Mouse (Mus musculus): ENCODE measurements around the gene Paqr9. TPM values are rescaled to one million over a fixed set of nuclear protein-coding genes. Genes with fewer than 3 reads are reported as not detected.

The Paqr9 gene
- total and polyA plus RNA-seq, 3 experiments, result not detected

GRCm38 (mm10) chr9:95572558-95572957, 13.1 kb downstream of the Paqr9 start:
- Histone ChIP-seq H3K4me3 (replicated peaks in 1 of 3; ENCODE audit: low read depth in 2 of 3, low read length in 2 of 3, poor library complexity in 1 of 3) (no peak overlapping the region), H3K4me1 (ENCODE audit: control insufficient read depth in 1 of 2, insufficient read depth in 2 of 2) (peaks cover 0 to 11% of the 10 kb centered on the region in 2 experiments; a peak in 2 of 4 replicates), H3K27me3 (replicated peaks) (no peaks in the 10 kb centered on the region), H3K27ac (ENCODE audit: insufficient read depth, low read depth) (no peak overlapping the region), H3K79me2 (replicated peaks; ENCODE audit: control insufficient read depth, extremely low read depth, insufficient read depth, poor library complexity, severe bottlenecking) (no peaks in the 10 kb centered on the region), H3K9ac (ENCODE audit: insufficient read depth, low read depth) (no peak overlapping the region), H3K9me3 (replicated peaks; ENCODE audit: low read length) (no peaks in the 10 kb centered on the region), H3K36me3 (replicated peaks in 1 of 2; ENCODE audit: control insufficient read depth in 1 of 2, insufficient read depth in 1 of 2, low read length in 1 of 2) (no peaks in the 10 kb centered on the region), H3K4me2 (ENCODE audit: insufficient read depth, low read depth, poor library complexity, severe bottlenecking) (no peak overlapping the region)
- in situ Hi-C loops (cut with MboI; ENCODE audit: low pct_ligation_motif_present, low pct_unique_long_range_greater_than_20kb, low sequenced_read_pairs), result no loop called here
- dilution Hi-C loops (cut with MboI; ENCODE audit: extremely low pct_ligation_motif_present, extremely low pct_unique_long_range_greater_than_20kb, low sequenced_read_pairs), result no loop called here
- TF ChIP-seq CTCF (conservative IDR thresholded peaks at IDR 0.05 in 1 of 2, IDR thresholded peaks at IDR 0.05 in 1 of 2; ENCODE audit: low read depth in 2 of 2, low read length in 2 of 2) (no peak), TBP (conservative IDR thresholded peaks at IDR 0.05; ENCODE audit: low read depth, low read length) (no peak), ZNF384 (IDR thresholded peaks at IDR 0.05; ENCODE audit: low read depth, low read length) (no peak), RAD21 (IDR thresholded peaks at IDR 0.05; ENCODE audit: low read depth, low read length) (no peak), SIN3A (IDR thresholded peaks at IDR 0.05; ENCODE audit: low read length) (no peak), PAX5 (IDR thresholded peaks at IDR 0.05; ENCODE audit: low read length) (no peak), ELF1 (IDR thresholded peaks at IDR 0.05; ENCODE audit: low read depth, low read length) (no peak), MEF2A (IDR thresholded peaks at IDR 0.05; ENCODE audit: borderline replicate concordance, low read depth, low read length) (no peak), MXI1 (IDR thresholded peaks at IDR 0.05; ENCODE audit: low read depth, low read length) (no peak), SMC3 (IDR thresholded peaks at IDR 0.05; ENCODE audit: low read depth, low read length) (no peak), ZC3H11A (IDR thresholded peaks at IDR 0.05; ENCODE audit: low read depth, low read length) (no peak)
- DNase-seq (ENCODE audit: extremely low read depth), result no peak

GRCm38 (mm10) chr9:95574116-95574515, 14.7 kb downstream of the Paqr9 start:
- Histone ChIP-seq H3K4me1 (ENCODE audit: control insufficient read depth in 1 of 2, insufficient read depth in 2 of 2) (peaks cover 0 to 10% of the 10 kb centered on the region in 2 experiments; a peak in 2 of 4 replicates), H3K79me2 (replicated peaks; ENCODE audit: control insufficient read depth, extremely low read depth, insufficient read depth, poor library complexity, severe bottlenecking) (no peaks in the 10 kb centered on the region), H3K4me2 (ENCODE audit: insufficient read depth, low read depth, poor library complexity, severe bottlenecking) (no peak overlapping the region), H3K27me3 (replicated peaks) (no peaks in the 10 kb centered on the region), H3K36me3 (replicated peaks in 1 of 2; ENCODE audit: control insufficient read depth in 1 of 2, insufficient read depth in 1 of 2, low read length in 1 of 2) (no peaks in the 10 kb centered on the region), H3K4me3 (replicated peaks in 1 of 3; ENCODE audit: low read depth in 2 of 3, low read length in 2 of 3, poor library complexity in 1 of 3) (no peak overlapping the region), H3K9ac (ENCODE audit: insufficient read depth, low read depth) (no peak overlapping the region), H3K9me3 (replicated peaks; ENCODE audit: low read length) (no peaks in the 10 kb centered on the region), H3K27ac (ENCODE audit: insufficient read depth, low read depth) (no peak overlapping the region)
- dilution Hi-C loops (cut with MboI; ENCODE audit: extremely low pct_ligation_motif_present, extremely low pct_unique_long_range_greater_than_20kb, low sequenced_read_pairs) (no loop called here), in situ Hi-C loops (cut with MboI; ENCODE audit: low pct_ligation_motif_present, low pct_unique_long_range_greater_than_20kb, low sequenced_read_pairs) (no loop called here)
- no peak for DNase-seq (ENCODE audit: extremely low read depth)
- TF ChIP-seq UBTF (IDR thresholded peaks at IDR 0.05; ENCODE audit: low read depth, low read length) (no peak), MAFK (IDR thresholded peaks at IDR 0.05; ENCODE audit: insufficient replicate concordance, low read length) (no peak), E2F4 (IDR thresholded peaks at IDR 0.05; ENCODE audit: insufficient replicate concordance, low read depth, low read length) (no peak), TBP (conservative IDR thresholded peaks at IDR 0.05; ENCODE audit: low read depth, low read length) (no peak), KAT2A (IDR thresholded peaks at IDR 0.05; ENCODE audit: insufficient replicate concordance, low read length) (no peak), ZKSCAN1 (IDR thresholded peaks at IDR 0.05; ENCODE audit: borderline replicate concordance, low read depth, low read length) (no peak), MYC (IDR thresholded peaks at IDR 0.05; ENCODE audit: low read depth, low read length) (no peak), NELFE (IDR thresholded peaks at IDR 0.05; ENCODE audit: low read depth, low read length) (no peak), GABPA (IDR thresholded peaks at IDR 0.05; ENCODE audit: insufficient replicate concordance, low read depth, low read length) (no peak)
